Mouse (Mus musculus): ENCODE data around the gene Pgm1.

Pgm1 gene

DNA sequence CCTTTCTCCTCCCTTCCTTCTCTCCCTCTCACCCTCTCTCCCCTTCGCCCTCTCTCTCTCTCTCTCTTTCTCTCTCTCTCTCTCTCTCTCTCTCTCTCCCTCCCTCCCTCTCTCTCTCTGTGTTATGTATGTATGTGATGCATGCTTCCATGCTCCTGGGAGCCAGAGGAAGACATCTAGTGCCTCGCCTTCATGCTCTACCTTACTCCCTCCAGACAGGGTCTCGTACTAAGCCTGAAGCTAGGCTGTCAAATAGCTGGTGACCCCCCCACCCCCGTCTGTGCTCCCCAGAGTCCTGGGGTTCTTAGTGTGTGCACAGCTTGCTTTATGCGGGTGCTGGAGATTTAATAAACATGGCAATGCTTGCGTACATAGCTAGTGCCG is 55.1 kb downstream of the Pgm1 start:
- TF ChIP-seq NANOG (IDR thresholded peaks at IDR 0.05; ENCODE audit: borderline replicate concordance, low read length) (no peak), POU5F1 (IDR thresholded peaks at IDR 0.05; ENCODE audit: borderline replicate concordance, low read length) (no peak), CTCF (conservative IDR thresholded peaks at IDR 0.05; ENCODE audit: low read length) (no peak)
- Histone ChIP-seq H3K36me3 (ENCODE audit: insufficient read depth, low read length) (peaks cover 19% of the 10 kb centered on the region; the same call in 1 of the 2 replicates), H3K9me3 (ENCODE audit: low read length) (no peaks in the 10 kb centered on the region), H3K27me3 (ENCODE audit: insufficient read depth, low read length) (no peaks in the 10 kb centered on the region), H3K4me3 (replicated peaks; ENCODE audit: low read length) (no peak overlapping the region), H3K4me1 (replicated peaks; ENCODE audit: low read depth, low read length) (no peaks in the 10 kb centered on the region)

DNA sequence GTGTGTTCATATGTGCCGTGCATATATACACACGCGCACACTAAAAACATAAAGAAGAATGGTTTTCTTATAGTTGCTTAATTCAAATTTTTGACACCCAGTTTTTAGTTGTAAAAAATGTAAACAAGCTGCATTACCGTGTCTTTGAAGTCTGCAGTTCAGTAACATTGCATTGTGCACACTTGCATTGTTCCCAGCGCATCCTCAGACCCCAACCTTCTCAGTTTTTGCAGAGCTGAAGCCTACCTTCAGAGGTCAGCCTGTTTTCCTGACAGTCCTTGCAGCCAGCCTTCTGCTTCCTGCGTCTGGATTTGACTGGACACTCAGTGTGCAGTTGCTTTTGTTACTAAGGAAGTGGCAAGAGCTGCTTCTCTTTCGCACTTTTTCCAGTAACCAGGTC is 55.9 kb downstream of the Pgm1 start:
- Histone ChIP-seq H3K9me3 (ENCODE audit: low read length) (no peaks in the 10 kb centered on the region), H3K4me1 (replicated peaks; ENCODE audit: low read depth, low read length) (no peaks in the 10 kb centered on the region), H3K27me3 (ENCODE audit: insufficient read depth, low read length) (no peaks in the 10 kb centered on the region), H3K4me3 (replicated peaks; ENCODE audit: low read length) (no peak overlapping the region), H3K36me3 (ENCODE audit: insufficient read depth, low read length) (peaks cover 19% of the 10 kb centered on the region; the same call in 1 of the 2 replicates)
- TF ChIP-seq POU5F1 (IDR thresholded peaks at IDR 0.05; ENCODE audit: borderline replicate concordance, low read length) (no peak), NANOG (IDR thresholded peaks at IDR 0.05; ENCODE audit: borderline replicate concordance, low read length) (no peak), CTCF (conservative IDR thresholded peaks at IDR 0.05; ENCODE audit: low read length) (no peak)

DNA sequence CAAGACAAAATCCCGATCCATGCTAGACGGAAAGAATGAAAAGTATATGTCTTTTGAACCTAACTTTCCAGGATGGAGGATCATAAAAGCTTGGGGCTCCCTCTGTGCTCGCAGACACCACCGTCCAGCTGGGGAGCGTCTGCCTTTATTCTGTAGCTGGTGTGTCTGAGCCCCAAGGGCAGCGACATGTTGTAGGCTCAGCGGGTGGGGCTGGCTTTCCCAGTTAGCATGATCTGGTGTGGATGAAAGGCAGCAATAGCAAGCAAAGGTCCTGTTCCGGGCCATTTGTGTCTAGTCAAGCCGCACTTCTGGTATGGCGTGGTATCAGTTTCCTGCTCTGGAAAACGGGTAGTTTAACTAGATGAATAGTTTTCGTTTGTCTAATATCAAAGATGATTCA is 56.4 kb downstream of the Pgm1 start:
- no peaks in the 10 kb centered on the region for H3K9me3 ChIP-seq (ENCODE audit: low read length)
- no peaks in the 10 kb centered on the region for H3K27me3 ChIP-seq (ENCODE audit: insufficient read depth, low read length)
- H3K36me3 ChIP-seq (ENCODE audit: insufficient read depth, low read length) = peaks cover 19% of the 10 kb centered on the region; the same call in 1 of the 2 replicates
- no peak for TF ChIP-seq POU5F1 (IDR thresholded peaks at IDR 0.05; ENCODE audit: borderline replicate concordance, low read length)
- TF ChIP-seq CTCF (conservative IDR thresholded peaks at IDR 0.05; ENCODE audit: low read length) = no peak
- TF ChIP-seq NANOG (IDR thresholded peaks at IDR 0.05; ENCODE audit: borderline replicate concordance, low read length) = no peak
- no peak overlapping the region for H3K4me3 ChIP-seq (replicated peaks; ENCODE audit: low read length)
- no peaks in the 10 kb centered on the region for H3K4me1 ChIP-seq (replicated peaks; ENCODE audit: low read depth, low read length)

DNA sequence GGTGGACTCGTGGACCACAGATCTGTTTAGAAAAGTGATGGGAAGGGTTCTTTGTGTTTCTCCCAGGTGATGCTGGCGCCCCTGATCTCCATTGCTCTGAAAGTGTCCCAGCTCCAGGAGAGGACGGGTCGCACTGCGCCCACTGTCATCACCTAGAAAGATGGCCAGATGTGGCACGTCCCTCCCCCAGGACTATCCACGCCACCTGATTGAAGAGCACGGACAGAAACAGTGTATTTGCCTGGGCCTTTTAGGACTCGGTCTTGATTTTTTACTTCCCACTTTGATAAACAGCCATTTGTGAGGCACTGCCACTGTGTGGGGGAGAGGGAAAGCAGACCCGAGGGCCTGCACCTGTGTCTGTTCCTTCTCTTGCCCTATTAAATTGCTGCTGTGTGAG is 57.4 kb downstream of the Pgm1 start:
- Histone ChIP-seq H3K27me3 (ENCODE audit: insufficient read depth, low read length) (no peaks in the 10 kb centered on the region), H3K36me3 (ENCODE audit: insufficient read depth, low read length) (peaks cover 17% of the 10 kb centered on the region; the same call in 1 of the 2 replicates), H3K4me1 (replicated peaks; ENCODE audit: low read depth, low read length) (no peaks in the 10 kb centered on the region), H3K9me3 (ENCODE audit: low read length) (no peaks in the 10 kb centered on the region), H3K4me3 (replicated peaks; ENCODE audit: low read length) (no peak overlapping the region)
- no peak for TF ChIP-seq CTCF (conservative IDR thresholded peaks at IDR 0.05; ENCODE audit: low read length)
- TF ChIP-seq POU5F1 (IDR thresholded peaks at IDR 0.05; ENCODE audit: borderline replicate concordance, low read length) = no peak
- no peak for TF ChIP-seq NANOG (IDR thresholded peaks at IDR 0.05; ENCODE audit: borderline replicate concordance, low read length)

DNA sequence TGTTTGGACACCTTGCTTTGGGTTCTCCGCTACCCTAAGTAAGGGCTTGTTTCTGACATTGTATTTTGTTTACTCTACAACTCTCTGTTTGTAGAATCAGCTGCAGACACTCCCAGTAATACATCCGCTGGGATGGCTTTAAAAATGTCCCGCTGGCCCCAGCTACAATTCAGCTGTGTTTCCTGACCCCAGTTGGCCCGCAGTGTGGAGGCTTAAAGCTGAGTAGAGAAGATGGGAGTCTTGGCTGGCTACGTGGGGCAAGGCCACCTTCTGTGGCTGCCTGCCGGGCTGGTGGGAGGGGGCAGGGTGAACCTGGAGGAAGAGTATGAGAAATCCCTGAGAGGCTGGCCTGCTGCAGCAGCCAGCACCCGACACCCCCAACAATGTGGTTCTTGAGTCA is 59.6 kb downstream of the Pgm1 start:
- H3K27me3 ChIP-seq (ENCODE audit: insufficient read depth, low read length) = no peaks in the 10 kb centered on the region
- H3K9me3 ChIP-seq (ENCODE audit: low read length) = peaks cover 9% of the 10 kb centered on the region
- peaks cover 5% of the 10 kb centered on the region; the same call in 1 of the 2 replicates for H3K36me3 ChIP-seq (ENCODE audit: insufficient read depth, low read length)
- H3K4me1 ChIP-seq (replicated peaks; ENCODE audit: low read depth, low read length) = no peaks in the 10 kb centered on the region
- TF ChIP-seq NANOG (IDR thresholded peaks at IDR 0.05; ENCODE audit: borderline replicate concordance, low read length) (no peak), POU5F1 (IDR thresholded peaks at IDR 0.05; ENCODE audit: borderline replicate concordance, low read length) (no peak), CTCF (conservative IDR thresholded peaks at IDR 0.05; ENCODE audit: low read length) (no peak)
- H3K4me3 ChIP-seq (replicated peaks; ENCODE audit: low read length) = no peak overlapping the region

DNA sequence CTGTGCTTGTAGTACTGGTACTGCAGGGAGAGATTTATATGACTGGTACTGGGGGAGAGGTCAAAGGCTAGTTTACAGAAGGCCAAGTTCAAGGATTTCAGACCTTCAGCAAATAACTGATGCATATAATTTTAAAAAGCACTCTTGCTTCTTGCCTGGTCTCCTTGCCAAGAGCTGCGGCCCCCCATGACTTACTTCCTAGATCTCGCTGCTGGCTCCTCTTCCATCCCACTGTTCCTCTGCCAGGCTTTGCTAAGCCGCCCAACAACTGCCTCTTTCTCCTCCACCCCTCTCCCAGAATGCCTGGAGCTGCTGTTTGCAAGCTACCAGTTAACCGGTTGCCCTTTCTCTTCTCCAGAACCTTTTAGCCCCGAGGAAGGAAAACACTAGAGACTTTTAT is 71.8 kb downstream of the Pgm1 start:
- no peaks in the 10 kb centered on the region for H3K4me1 ChIP-seq (replicated peaks; ENCODE audit: low read depth, low read length)
- no peaks in the 10 kb centered on the region for H3K36me3 ChIP-seq (ENCODE audit: insufficient read depth, low read length)
- TF ChIP-seq CTCF (conservative IDR thresholded peaks at IDR 0.05; ENCODE audit: low read length) (no peak), POU5F1 (IDR thresholded peaks at IDR 0.05; ENCODE audit: borderline replicate concordance, low read length) (no peak), NANOG (IDR thresholded peaks at IDR 0.05; ENCODE audit: borderline replicate concordance, low read length) (no peak)
- no peaks in the 10 kb centered on the region for H3K9me3 ChIP-seq (ENCODE audit: low read length)
- H3K4me3 ChIP-seq (replicated peaks; ENCODE audit: low read length) = no peak overlapping the region
- H3K27me3 ChIP-seq (ENCODE audit: insufficient read depth, low read length) = no peaks in the 10 kb centered on the region

DNA sequence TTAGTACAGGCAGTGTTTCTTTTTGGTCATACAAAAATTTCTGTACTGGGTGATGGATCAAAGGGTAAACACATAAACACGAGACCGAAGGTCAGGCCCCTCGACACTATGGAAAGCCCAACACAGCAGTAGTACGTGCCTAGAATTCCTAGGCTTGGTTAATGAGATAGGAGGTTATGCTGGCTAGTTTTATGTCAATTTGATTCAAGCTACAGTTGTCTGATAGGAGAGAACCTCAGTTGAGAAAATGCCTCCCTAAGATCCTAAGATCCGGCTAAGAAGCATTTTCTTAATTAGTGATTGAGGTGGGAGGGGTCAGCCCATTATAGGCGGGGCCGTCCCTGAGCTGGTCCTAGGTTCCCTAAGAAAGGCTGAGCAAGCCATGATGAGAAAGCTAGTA is 72.6 kb downstream of the Pgm1 start:
- no peaks in the 10 kb centered on the region for H3K9me3 ChIP-seq (ENCODE audit: low read length)
- no peaks in the 10 kb centered on the region for H3K36me3 ChIP-seq (ENCODE audit: insufficient read depth, low read length)
- H3K27me3 ChIP-seq (ENCODE audit: insufficient read depth, low read length) = no peaks in the 10 kb centered on the region
- H3K4me3 ChIP-seq (replicated peaks; ENCODE audit: low read length) = no peak overlapping the region
- H3K4me1 ChIP-seq (replicated peaks; ENCODE audit: low read depth, low read length) = no peaks in the 10 kb centered on the region
- no peak for TF ChIP-seq CTCF (conservative IDR thresholded peaks at IDR 0.05; ENCODE audit: low read length)
- no peak for TF ChIP-seq NANOG (IDR thresholded peaks at IDR 0.05; ENCODE audit: borderline replicate concordance, low read length)
- no peak for TF ChIP-seq POU5F1 (IDR thresholded peaks at IDR 0.05; ENCODE audit: borderline replicate concordance, low read length)

DNA sequence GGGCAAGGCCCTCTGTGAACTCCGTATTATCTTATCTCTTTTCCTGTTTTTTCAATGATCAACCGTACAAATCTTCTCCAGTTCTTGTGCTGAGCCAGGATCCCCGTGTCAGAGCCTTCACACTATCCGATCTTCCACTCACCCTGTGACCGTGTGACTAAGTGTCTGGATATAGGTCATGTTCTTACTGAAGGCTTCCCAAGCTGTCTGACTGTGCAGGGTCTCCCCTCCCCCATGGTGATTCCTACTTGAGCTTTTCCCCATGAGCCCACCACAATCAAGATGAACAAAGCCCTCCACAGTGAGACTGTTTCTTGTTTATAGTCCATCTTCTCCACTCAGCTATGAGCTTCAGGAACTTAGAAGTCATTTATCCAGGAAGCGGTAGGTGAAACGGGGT is 78.5 kb downstream of the Pgm1 start:
- Histone ChIP-seq H3K36me3 (ENCODE audit: insufficient read depth, low read length) (no peaks in the 10 kb centered on the region), H3K9me3 (ENCODE audit: low read length) (no peaks in the 10 kb centered on the region), H3K27me3 (ENCODE audit: insufficient read depth, low read length) (no peaks in the 10 kb centered on the region), H3K4me1 (replicated peaks; ENCODE audit: low read depth, low read length) (no peaks in the 10 kb centered on the region), H3K4me3 (replicated peaks; ENCODE audit: low read length) (no peak overlapping the region)
- TF ChIP-seq CTCF (conservative IDR thresholded peaks at IDR 0.05; ENCODE audit: low read length) (no peak), NANOG (IDR thresholded peaks at IDR 0.05; ENCODE audit: borderline replicate concordance, low read length) (no peak), POU5F1 (IDR thresholded peaks at IDR 0.05; ENCODE audit: borderline replicate concordance, low read length) (no peak)

DNA sequence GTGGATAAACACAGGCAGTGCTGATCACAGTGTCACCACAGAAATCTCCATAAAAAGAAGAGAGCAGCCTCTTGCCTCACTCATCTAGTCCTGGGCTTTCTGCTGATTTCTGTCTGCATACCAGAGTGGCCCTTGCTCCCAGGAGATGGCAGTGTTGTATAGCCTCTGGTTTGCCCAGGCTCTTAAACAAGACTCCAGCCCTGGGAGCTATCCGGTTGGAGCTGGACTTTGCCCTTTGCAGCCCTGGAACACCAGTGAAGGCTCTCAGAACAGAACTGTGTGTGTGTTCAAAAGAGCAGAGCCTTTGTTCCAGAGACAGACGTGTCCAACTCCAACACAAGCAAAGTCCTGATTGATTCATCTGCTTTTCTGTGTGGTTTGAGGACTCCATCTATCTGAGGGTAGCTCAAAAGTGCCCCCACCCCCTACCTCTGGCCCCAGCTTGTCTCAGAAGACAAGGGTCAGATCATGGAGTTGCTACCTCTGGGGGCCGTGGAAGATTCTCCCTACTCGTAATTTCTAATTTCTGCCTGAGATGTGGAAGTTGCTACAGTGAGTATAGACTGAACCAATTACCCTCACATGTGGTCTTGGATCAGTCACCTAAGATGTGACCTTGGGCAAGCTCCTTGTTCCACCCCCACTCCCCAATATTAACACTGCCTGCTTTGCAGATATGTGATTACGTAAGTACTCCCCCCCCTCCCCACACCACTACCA is 79.3 kb downstream of the Pgm1 start:
- Histone ChIP-seq H3K4me3 (replicated peaks; ENCODE audit: low read length) (no peak overlapping the region), H3K9me3 (ENCODE audit: low read length) (no peaks in the 10 kb centered on the region), H3K27me3 (ENCODE audit: insufficient read depth, low read length) (no peaks in the 10 kb centered on the region), H3K36me3 (ENCODE audit: insufficient read depth, low read length) (no peaks in the 10 kb centered on the region), H3K4me1 (replicated peaks; ENCODE audit: low read depth, low read length) (no peaks in the 10 kb centered on the region)
- TF ChIP-seq POU5F1 (IDR thresholded peaks at IDR 0.05; ENCODE audit: borderline replicate concordance, low read length) (no peak), CTCF (conservative IDR thresholded peaks at IDR 0.05; ENCODE audit: low read length) (peak; percentile 27; the same call in 1 of the 2 replicates), NANOG (IDR thresholded peaks at IDR 0.05; ENCODE audit: borderline replicate concordance, low read length) (no peak)

Data from E14TG2a.4 (cell line).